Mouse (Mus musculus): ENCODE measurements around the gene Fam205a4. TPM values are rescaled to one million over a fixed set of nuclear protein-coding genes. Genes with fewer than 3 reads are reported as not detected.
"Not testable (repeated sequence)": the region's sequence is repeated elsewhere in the genome, so short reads cannot be mapped to it uniquely, and the experiment has no call there.

Fam205a4 gene
- 0.22 TPM in 1 of 2 replicates, not detected in the other for total RNA-seq (2015)
- not detected in 2 replicates for total RNA-seq (2017)

- ATAC-seq (replicated peaks; ENCODE audit: poor library complexity) = not testable (repeated sequence)
These were observed at the start of gene Fam205a4 for GRCm38 (mm10) chr4:41965758-41966157. Fam205a4 (plus strand) TSS chr4:41966058.

- not testable (repeated sequence) for ATAC-seq (replicated peaks; ENCODE audit: poor library complexity)
These were observed 24.6 kb upstream of the Fam205a4 start, which contains the start of gene Gm20878 for GRCm38 (mm10) chr4:41941272-41941671. Gm20878 (plus strand) TSS chr4:41941572.

Other genes with a start within 250 kb of the Fam205a4 start
- 57.9 and 75.6 TPM in 2 replicates for gene Dctn3, start 242.9 kb upstream of the Fam205a4 start, total RNA-seq (2015)
- 73.4 and 94.6 TPM in 2 replicates for gene Dctn3, start 242.9 kb upstream of the Fam205a4 start, total RNA-seq (2017)
- gene Arid3c, start 234.9 kb upstream of the Fam205a4 start, total RNA-seq (2015) = not detected in 2 replicates
- not detected in 2 replicates for gene Arid3c, start 234.9 kb upstream of the Fam205a4 start, total RNA-seq (2017)
- 31.5 and 34.7 TPM in 2 replicates for gene Galt, start 210.8 kb upstream of the Fam205a4 start, total RNA-seq (2015)
- 26.1 and 36.4 TPM in 2 replicates for gene Galt, start 210.8 kb upstream of the Fam205a4 start, total RNA-seq (2017)
- gene Sigmar1, start 209.9 kb upstream of the Fam205a4 start, total RNA-seq (2015) = 60.8 and 66.4 TPM in 2 replicates
- 68.0 and 76.3 TPM in 2 replicates for gene Sigmar1, start 209.9 kb upstream of the Fam205a4 start, total RNA-seq (2017)
- gene Ccl27a, start 191.8 kb upstream of the Fam205a4 start, total RNA-seq (2015) = 7.9 and 9.8 TPM in 2 replicates
- gene Ccl27a, start 191.8 kb upstream of the Fam205a4 start, total RNA-seq (2017) = 8.9 and 11.6 TPM in 2 replicates
- not detected in 2 replicates for gene Gm21541, start 62.4 kb upstream of the Fam205a4 start, total RNA-seq (2015)
- not detected in 2 replicates for gene Gm21541, start 62.4 kb upstream of the Fam205a4 start, total RNA-seq (2017)
- 1.1 and 1.5 TPM in 2 replicates for gene Gm20878, start 24.5 kb upstream of the Fam205a4 start, total RNA-seq (2015)
- 1.8 and 5.5 TPM in 2 replicates for gene Gm20878, start 24.5 kb upstream of the Fam205a4 start, total RNA-seq (2017)
- gene Gm21093, start 68.7 kb downstream of the Fam205a4 start, total RNA-seq (2015) = 0.52 TPM in 1 of 2 replicates, not detected in the other
- gene Gm21093, start 68.7 kb downstream of the Fam205a4 start, total RNA-seq (2017) = not detected in 2 replicates
- not detected in 2 replicates for gene Gm3893, start 125.1 kb downstream of the Fam205a4 start, total RNA-seq (2015)
- not detected in 2 replicates for gene Gm3893, start 125.1 kb downstream of the Fam205a4 start, total RNA-seq (2017)
- not detected in 2 replicates for gene Gm13304, start 148.8 kb downstream of the Fam205a4 start, total RNA-seq (2015)
- not detected in 2 replicates for gene Gm13304, start 148.8 kb downstream of the Fam205a4 start, total RNA-seq (2017)
- not detected in 2 replicates for gene Gm13306, start 187.4 kb downstream of the Fam205a4 start, total RNA-seq (2015)
- not detected in 2 replicates for gene Gm13306, start 187.4 kb downstream of the Fam205a4 start, total RNA-seq (2017)
- 0.34 TPM in 1 of 2 replicates, not detected in the other for gene Gm13305, start 202.5 kb downstream of the Fam205a4 start, total RNA-seq (2015)
- gene Gm13305, start 202.5 kb downstream of the Fam205a4 start, total RNA-seq (2017) = not detected in 2 replicates

Data from megakaryocyte progenitor cell, adult 5-6 weeks (primary cell).